Mouse (Mus musculus): ENCODE measurements around the gene Ybey. TPM values are rescaled to one million over a fixed set of nuclear protein-coding genes. Genes with fewer than 3 reads are reported as not detected.

The Ybey gene
- polyA plus RNA-seq, 1 experiment: 2.4 TPM

DNA sequence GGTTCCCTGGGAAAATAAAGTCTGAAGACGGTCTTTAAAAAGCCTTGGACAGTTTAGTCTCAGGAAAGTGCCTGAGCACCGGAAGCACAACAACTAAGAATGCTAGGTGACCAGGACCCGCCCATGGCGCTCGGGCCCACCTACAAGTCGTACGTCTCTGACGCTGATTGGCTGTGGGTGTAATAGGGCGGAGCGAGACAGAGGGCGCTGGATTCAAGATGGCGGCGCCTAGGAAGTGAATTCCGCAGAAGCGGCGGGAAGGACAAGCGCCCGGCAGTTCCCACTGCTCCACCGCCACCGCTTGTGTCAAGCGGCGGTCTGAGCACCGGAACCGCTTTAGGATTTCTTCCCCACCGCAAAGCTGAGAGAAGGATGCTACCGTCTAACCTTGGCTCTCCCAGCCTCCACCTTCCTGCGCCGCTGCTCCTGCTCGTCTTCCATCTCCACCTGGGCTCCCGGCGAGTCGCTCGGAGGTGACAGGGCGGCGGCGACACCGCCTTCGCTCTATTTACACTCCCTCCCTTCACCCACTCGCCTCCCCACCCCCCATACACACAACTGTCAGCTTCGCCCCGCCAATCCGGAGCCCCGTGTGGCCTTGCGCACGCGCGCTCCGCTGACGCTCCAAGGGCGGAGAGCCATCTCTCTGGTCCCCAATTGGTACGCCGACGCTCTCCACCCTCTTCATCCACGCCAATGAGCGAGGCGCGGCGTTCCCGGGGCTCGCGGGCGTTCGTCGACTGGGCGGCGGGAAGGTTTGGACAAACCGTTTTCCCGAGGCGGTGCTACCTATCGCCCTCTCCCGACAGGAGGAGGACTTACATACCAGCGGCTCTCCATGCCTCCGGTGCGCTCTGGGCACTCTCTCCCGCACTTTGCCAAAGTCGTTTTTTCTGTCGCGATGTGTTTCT, 26.5 kb downstream of the Ybey start, which contains the start of gene Pcnt:
Gene Pcnt, minus strand, starts transcription at position 609 of the 911 bp plus-strand sequence.
- peak; percentile 90 for DNase-seq (ENCODE audit: low spot score)

DNA sequence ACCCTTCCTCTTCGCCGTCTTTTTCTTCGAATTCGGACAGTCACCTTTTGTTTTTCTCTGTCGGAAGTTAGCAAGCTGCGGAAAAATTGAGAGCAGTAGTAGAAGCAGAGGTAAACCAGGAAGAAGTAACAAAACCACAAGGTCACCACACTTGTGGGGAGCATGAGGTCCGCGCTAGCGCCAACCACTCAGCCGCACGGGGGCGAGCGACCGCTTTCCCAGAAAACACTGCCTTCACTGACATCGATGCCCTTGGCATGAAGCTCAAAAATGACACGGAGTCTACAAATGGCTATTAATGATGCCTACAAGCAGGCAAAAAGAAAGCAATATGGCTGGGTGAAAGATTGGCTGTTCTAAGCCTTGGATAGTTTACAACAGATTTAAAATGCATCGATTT, 28.6 kb downstream of the Ybey start, which contains the start of gene AC141477.1:
Gene AC141477.1, minus strand, starts transcription at position 164 of the 400 bp plus-strand sequence.
- no peak for DNase-seq (ENCODE audit: low spot score)

DNA sequence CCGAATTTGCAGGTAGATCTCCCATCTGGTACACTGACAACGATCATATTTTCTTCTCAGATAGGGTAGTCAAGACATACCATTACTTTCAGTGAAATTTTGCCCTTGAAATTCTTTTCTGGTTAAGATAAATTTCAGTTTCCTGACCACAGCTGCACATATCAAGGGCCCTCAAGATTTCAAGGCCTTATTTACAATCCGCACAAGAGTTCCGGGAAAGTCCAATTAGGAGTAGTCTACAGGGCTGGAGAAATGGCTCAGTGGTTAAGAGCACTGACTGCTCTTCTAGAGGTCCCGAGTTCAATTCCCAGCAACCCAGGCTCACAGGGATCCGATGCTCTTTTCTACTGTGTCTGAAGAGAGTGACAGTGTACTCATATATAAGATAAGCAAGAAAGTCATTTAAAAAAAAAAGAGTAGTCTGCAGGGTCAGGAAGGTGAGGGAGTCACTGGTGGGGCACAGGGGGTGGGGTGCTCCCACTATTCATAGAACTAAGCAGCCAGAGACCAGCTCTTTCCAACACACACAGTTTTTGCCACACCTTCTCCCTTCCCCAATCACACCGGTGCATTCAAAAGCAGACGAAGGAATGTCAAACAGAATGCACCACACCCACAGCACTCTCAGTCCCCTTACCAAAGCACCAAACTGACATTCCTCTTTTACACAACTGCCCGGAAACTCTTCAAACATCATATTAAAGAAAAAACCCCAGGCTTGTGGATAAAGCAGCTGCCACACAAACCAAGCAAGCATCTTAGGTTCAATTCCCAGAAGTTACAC, 29.6 kb downstream of the Ybey start:
- DNase-seq (ENCODE audit: low spot score): no peak

DNA sequence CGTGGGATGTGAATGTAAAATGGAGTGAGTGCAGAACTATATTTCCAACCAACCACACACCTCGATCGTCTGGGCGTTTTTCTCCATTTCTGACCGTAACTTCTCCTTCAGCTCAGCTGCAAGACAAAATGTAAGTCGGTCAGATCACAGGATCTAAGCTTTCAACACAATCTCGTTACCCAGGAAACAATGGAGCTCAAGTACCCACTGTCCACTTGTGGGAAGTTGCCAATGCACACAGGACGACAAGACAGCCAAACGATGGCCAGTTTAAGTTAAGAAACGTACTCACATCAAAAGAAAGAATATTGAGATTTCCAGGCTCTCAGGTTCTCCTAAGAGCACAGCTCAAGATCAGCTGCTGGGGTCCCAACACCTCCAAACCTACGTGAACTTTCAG, 35.0 kb downstream of the Ybey start:
- DNase-seq (ENCODE audit: low spot score): no peak

DNA sequence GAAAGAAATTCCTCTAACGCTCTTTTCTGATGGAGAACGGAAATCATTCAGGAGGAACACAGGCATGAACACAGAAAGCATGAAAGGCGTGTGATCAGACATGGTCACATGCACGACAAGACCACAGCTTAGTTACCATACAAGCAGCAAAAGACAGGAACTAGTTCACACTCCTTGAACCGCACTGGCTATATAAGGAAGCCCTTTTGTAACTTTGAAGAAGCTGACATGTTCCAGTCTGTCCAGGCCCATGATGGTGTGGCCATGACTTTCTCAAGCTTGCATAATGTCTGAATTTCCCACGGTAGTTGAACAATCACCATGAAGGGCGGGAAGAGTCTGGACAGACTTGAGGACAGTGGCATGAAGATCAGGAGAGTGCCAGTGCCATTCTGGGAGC, 43.2 kb downstream of the Ybey start:
- no peak for DNase-seq (ENCODE audit: low spot score)

DNA sequence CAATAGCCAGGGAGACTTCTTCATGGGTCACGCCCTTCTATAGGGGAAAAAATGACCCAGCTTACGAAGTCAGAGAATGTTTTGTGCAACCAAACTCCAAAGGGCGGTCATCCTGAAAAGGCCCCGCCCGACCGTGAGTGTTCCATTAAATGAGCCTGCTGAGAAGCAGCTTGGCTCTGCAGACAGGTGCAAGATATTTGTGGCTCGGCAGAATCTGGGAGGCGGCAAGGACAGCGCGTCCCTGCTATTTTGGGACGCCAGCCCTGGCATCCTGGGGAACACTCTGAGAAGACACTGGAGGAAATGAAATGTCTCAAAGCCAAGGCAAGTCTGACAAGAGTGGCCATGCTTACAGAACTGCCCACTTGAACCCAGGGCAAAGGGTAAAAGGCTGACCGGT, 52.1 kb downstream of the Ybey start:
- DNase-seq (ENCODE audit: low spot score): no peak

Other genes with a start within 250 kb of the Ybey start
- gene Prmt2, start 231.2 kb downstream of the Ybey start, polyA plus RNA-seq (2012; rRNA removed): 44.5 and 49.6 TPM in 2 replicates
- gene S100b, start 215.3 kb downstream of the Ybey start, polyA plus RNA-seq (2012; rRNA removed): 8.2 and 10.5 TPM in 2 replicates
- 12.8 and 15.0 TPM in 2 replicates for gene Dip2a, start 123.8 kb downstream of the Ybey start, polyA plus RNA-seq (2012; rRNA removed)
- not detected in 2 replicates for gene AC141477.1, start 28.7 kb downstream of the Ybey start, polyA plus RNA-seq (2012; rRNA removed)
- 20.5 and 24.7 TPM in 2 replicates for gene Pcnt, start 26.3 kb downstream of the Ybey start, polyA plus RNA-seq (2012; rRNA removed)
- gene 2610028H24Rik, start 20.0 kb downstream of the Ybey start, polyA plus RNA-seq (2012; rRNA removed): not detected in 2 replicates
- gene Mcm3ap, start 187 bp downstream of the Ybey start, polyA plus RNA-seq (2012; rRNA removed): 32.0 and 32.8 TPM in 2 replicates
- 20.1 and 33.8 TPM in 2 replicates for gene Lss, start 62.5 kb upstream of the Ybey start, polyA plus RNA-seq (2012; rRNA removed)
- 0.10 and 0.15 TPM in 2 replicates for gene Spatc1l, start 93.2 kb upstream of the Ybey start, polyA plus RNA-seq (2012; rRNA removed)
- 0.03 TPM in 1 of 2 replicates, not detected in the other for gene Ftcd, start 106.5 kb upstream of the Ybey start, polyA plus RNA-seq (2012; rRNA removed)
- gene Col6a2, start 154.5 kb upstream of the Ybey start, polyA plus RNA-seq (2012; rRNA removed): 239 and 336 TPM in 2 replicates